Mouse (Mus musculus): ENCODE measurements at regions not wholly inside any gene's neighbourhood (a gene's known extent, or its start where the extent isn't known, plus 50 kb on each side); places are given as distances from the start of the nearest gene placed in this dataset.
"Not testable (repeated sequence)": the region's sequence is repeated elsewhere in the genome, so short reads cannot be mapped to it uniquely, and the experiment has no call there.

- TF ChIP-seq CTCF (IDR thresholded peaks at IDR 0.05; ENCODE audit: low read depth, low read length); TAL1 (conservative IDR thresholded peaks at IDR 0.05; ENCODE audit: low read depth, low read length): not testable (repeated sequence)
Observed at GRCm38 (mm10) chr3:8244526-8245194, 1365.2 kb downstream of the Zfp704 start.
